Mouse (Mus musculus) natural killer cell, adult 2 months (primary cell): ENCODE results near the gene Lats1.
"Not testable (repeated sequence)": the region's sequence is repeated elsewhere in the genome, so short reads cannot be mapped to it uniquely, and the experiment has no call there.

Experiments used
- DNase-seq, 2 experiments: peaks; one replicate each; pipeline ENCODE4 v3.0.0; 2022; ENCODE audit warnings: low spot score in 2 of 2

Lats1 gene

GRCm38 (mm10) chr10:7726501-7726812 lies 45.4 kb downstream of the Lats1 start:
- no peak for DNase-seq

DNA sequence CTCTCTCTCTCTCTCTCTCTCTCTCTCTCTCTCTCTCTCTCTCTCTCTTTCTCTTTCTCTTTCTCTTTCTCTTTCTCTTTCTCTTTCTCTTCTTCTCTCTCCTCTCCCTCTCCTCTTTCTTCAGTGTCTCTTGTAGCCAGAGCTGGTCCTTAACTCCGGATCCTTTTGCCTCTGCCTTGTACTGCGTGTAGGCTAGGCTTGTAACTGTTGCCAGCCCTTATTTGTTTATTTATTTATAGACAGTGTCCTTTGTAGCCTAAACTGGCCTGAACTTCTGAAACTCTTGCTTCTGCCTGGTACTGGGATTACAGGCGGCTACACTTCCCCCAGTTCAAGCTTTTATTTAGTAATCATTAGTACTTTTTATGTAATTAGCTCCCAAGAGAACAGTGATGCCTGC lies 46.0 kb downstream of the Lats1 start:
- no peak for DNase-seq

GRCm38 (mm10) chr10:7731582-7731981 lies 50.6 kb downstream of the Lats1 start:
- DNase-seq = no peak

- no peak for DNase-seq
These were observed 56.1 kb downstream of the Lats1 start for GRCm38 (mm10) chr10:7737122-7737521.

DNA sequence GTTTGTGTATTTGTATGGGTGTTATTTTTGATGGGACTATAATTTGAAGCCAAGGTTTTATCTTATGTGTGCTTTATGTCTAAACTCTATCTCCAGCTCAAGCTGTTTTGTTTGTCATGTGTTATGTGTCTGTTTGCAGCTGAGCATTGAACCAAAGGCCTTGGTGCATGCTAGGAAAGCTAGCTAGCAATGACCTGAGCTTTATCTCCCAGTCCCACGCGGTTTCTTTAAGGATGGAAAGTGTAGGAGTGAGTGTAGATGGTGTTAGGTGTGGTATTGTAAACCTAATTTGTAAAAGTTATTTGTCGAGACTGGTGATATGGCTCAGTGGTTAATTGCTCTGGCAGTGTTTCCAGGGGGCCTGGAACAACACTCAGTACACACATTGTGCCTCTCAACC lies 56.9 kb downstream of the Lats1 start:
- no peak for DNase-seq

- not testable (repeated sequence) for DNase-seq
These were observed 64.5 kb downstream of the Lats1 start for GRCm38 (mm10) chr10:7745528-7745927.

- DNase-seq = no peak
These were observed 67.7 kb downstream of the Lats1 start for GRCm38 (mm10) chr10:7748752-7749151.

DNA sequence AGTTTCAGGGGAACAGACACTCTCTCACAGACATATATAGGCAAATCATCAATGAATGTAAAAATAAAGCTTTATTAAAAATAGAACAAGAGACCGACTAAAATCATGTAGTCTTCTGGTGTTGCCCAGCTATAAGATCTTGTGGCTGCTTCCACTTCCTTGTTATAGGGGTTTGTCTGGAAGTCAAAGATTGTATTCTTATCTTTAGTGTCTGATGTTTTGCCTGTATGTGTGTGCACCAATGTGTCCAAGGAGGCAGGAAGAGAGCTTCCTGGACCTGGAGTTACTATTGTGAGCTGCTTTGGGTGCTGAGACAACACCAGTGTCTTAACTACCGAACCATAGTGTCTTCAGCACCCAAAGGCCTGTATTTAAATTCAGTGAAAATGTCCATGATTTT lies 76.5 kb downstream of the Lats1 start:
- DNase-seq = no peak
